Mouse (Mus musculus) G1E (cell line): ENCODE measurements around the gene Slc35f3.

Experiments
- CTCF ChIP-seq: IDR thresholded peaks from 2 replicates; pipeline ENCODE4 v1.5.1; 2012; ENCODE audit warnings: low read depth, low read length, inconsistent platforms, mixed read lengths
- GATA1 ChIP-seq: IDR thresholded peaks from 2 replicates; pipeline ENCODE4 v1.6.1; 2012; ENCODE audit warnings: borderline replicate concordance, low read length, inconsistent platforms, mixed read lengths
- GATA2 ChIP-seq: IDR thresholded peaks from 2 replicates; pipeline ENCODE4 v1.6.1; 2012; ENCODE audit warnings: low read depth, low read length, inconsistent platforms, borderline replicate concordance
- POLR2AphosphoS5 ChIP-seq: IDR thresholded peaks from 2 replicates; pipeline ENCODE4 v1.6.1; 2012; ENCODE audit warnings: low read depth, low read length, inconsistent platforms; ENCODE audit not compliant: insufficient replicate concordance
- TAL1 ChIP-seq: conservative IDR thresholded peaks from 2 replicates; pipeline ENCODE4 v1.6.1; 2012; ENCODE audit warnings: low read depth, low read length, inconsistent platforms, mixed read lengths

- TF ChIP-seq CTCF (no peak), GATA2 (no peak), POLR2AphosphoS5 (no peak), GATA1 (no peak), TAL1 (no peak)
Measured at GRCm38 (mm10) chr8:126359296-126359695, 60.9 kb downstream of the Slc35f3 start.
